Mouse (Mus musculus): Measurements from ENCODE around the gene Rgp1. TPM values are rescaled to one million over a fixed set of nuclear protein-coding genes. Genes with fewer than 3 reads are reported as not detected.

Gene Rgp1
- polyA plus RNA-seq, 1 experiment from 2014 or later: 27.6 TPM

DNA sequence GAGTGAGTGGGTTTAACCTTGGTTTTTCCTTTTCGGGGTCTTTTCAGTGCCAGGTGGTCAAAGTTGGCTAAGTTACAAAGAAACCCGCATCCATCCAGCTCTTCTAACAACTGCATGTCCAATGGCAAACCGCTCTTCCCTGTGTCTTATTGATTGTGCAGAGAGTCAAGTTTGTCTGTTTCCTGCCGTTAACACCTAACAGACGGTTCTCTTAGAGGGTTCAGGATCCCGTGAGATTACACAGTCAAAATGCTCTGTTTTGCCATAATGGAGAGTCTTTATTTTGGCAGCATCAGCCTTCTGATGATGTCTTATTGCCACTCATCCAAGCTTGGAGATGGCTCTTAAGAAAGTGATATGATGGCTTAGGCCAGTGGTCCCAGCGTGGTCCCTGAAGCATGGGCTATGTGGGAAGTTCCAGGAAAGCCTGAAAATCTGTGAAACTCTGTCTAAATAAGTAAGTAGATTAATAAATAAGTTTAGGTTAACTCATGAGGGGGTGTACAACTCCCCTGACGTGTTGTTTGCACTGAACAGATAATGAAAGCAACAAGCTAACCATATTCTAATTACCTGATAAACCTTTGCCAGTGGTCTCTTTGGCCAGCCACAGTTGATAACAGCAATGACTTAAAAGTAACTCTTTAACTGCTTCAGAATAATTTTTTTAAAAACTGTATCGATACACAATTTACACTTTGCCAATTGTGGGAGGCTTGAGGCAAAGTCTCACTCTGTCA, 21.9 kb downstream of the Rgp1 start:
- no peaks in the 10 kb centered on the region for H3K9me3 ChIP-seq
- 72% methylated on average over 9 of the region's 9 CpGs for WGBS
- no peak for ATAC-seq (ENCODE audit: insufficient number of reproducible peaks, low FRiP score, low TSS enrichment, low read depth)
- H3K27me3 ChIP-seq: no peaks in the 10 kb centered on the region
- no peak overlapping the region for H3K4me2 ChIP-seq
- H3K36me3 ChIP-seq: no peaks in the 10 kb centered on the region
- H3K4me3 ChIP-seq: no peak overlapping the region
- H3K4me1 ChIP-seq: no peaks in the 10 kb centered on the region
- no peak overlapping the region for H3K27ac ChIP-seq
- no peak overlapping the region for H3K9ac ChIP-seq

DNA sequence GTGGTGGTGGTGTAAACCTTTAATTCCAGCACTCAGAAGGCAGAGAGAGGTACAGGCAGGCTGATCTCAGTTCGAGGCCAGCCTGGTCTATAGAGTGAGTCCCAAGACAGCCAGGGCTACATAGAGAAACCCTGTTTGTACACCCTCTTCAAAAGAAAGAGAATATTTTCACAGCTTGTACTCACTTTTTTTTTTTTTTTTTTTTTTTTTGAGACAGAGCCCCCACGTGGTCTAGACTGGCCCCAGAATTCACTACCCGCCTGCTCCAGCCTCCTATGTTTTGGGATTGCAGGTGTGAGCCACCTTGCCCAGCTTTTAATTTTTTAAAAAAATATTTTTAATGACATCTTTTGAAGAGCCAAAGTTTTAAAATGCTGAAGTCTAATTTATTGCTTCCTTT, 25.6 kb downstream of the Rgp1 start:
- Histone ChIP-seq H3K4me3 (no peak overlapping the region), H3K9ac (no peak overlapping the region), H3K4me2 (no peak overlapping the region), H3K36me3 (no peaks in the 10 kb centered on the region), H3K9me3 (no peaks in the 10 kb centered on the region), H3K4me1 (no peaks in the 10 kb centered on the region), H3K27me3 (no peaks in the 10 kb centered on the region), H3K27ac (no peak overlapping the region)
- no peak for ATAC-seq (ENCODE audit: insufficient number of reproducible peaks, low FRiP score, low TSS enrichment, low read depth)
- 64% methylated on average over 3 of the region's 3 CpGs for WGBS

- Histone ChIP-seq H3K9ac (no peak overlapping the region), H3K27ac (no peak overlapping the region), H3K9me3 (no peaks in the 10 kb centered on the region), H3K4me2 (no peak overlapping the region), H3K4me1 (no peaks in the 10 kb centered on the region), H3K27me3 (no peaks in the 10 kb centered on the region), H3K4me3 (no peak overlapping the region), H3K36me3 (no peaks in the 10 kb centered on the region)
- ATAC-seq (ENCODE audit: insufficient number of reproducible peaks, low FRiP score, low TSS enrichment, low read depth): no peak
- 65% methylated on average over 9 of the region's 9 CpGs for WGBS
Measured at GRCm38 (mm10) chr4:43604751-43605685, 26.5 kb downstream of the Rgp1 start.

DNA sequence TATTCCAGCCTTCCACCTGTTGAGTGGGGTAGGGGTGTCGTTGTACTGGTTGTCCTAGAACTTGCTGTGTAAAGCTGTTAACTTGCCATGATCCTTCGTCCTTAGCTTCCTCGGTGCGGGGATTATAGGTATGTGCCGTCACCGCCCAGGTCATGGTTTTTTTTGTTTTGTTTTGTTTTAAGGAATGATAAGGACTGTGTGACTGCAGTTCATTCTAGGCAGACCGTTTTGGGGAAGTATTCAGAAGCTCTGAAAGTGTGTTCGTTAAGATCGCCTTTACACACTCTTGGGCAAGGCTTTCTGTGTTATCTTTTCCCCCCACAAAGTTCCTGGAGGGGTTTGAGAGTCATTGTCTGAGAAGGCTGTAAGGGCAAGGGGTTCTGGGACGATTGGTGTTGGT, 34.0 kb downstream of the Rgp1 start:
- Histone ChIP-seq H3K9ac (no peak overlapping the region), H3K4me1 (no peaks in the 10 kb centered on the region), H3K9me3 (no peaks in the 10 kb centered on the region), H3K4me3 (no peak overlapping the region), H3K36me3 (no peaks in the 10 kb centered on the region), H3K4me2 (no peak overlapping the region), H3K27me3 (no peaks in the 10 kb centered on the region), H3K27ac (no peak overlapping the region)
- no peak for ATAC-seq (ENCODE audit: insufficient number of reproducible peaks, low FRiP score, low TSS enrichment, low read depth)
- WGBS: 69% methylated on average over 10 of the region's 10 CpGs

DNA sequence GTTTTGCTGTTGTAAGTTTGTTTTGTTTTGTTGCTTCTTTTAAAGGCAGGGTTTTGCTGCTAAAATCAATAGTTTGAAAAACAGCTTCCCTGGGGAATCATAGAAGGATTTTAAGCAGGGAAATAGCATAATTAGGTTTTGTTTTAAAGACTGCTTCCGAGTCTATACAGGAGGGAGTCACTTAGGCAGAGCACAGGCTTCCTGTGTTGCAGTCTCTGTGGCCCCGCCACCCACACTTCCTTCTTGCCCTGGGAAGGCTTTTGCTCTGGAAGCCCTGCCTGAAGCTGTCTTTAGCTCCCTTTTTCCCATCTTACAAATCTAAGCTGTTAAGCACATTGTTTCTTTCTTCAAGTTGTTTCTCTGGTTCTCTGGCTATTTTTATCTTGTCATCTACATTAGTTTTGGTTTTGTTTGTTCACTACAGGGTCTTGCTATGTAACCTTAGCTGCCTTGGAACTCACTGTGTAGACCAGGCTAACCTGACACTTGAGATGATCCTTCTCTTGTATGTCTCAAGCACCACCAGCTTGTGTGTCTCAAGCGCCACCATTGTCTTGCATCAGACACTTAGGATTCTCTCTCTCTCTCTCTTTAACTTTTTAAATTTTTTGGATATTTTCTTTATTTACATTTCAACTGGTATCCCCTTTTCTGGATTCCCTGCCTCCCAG, 34.7 kb downstream of the Rgp1 start:
- Histone ChIP-seq H3K27me3 (no peaks in the 10 kb centered on the region), H3K9ac (no peak overlapping the region), H3K4me3 (no peak overlapping the region), H3K36me3 (no peaks in the 10 kb centered on the region), H3K9me3 (no peaks in the 10 kb centered on the region), H3K4me1 (no peaks in the 10 kb centered on the region), H3K27ac (no peak overlapping the region), H3K4me2 (no peak overlapping the region)
- no peak for ATAC-seq (ENCODE audit: insufficient number of reproducible peaks, low FRiP score, low TSS enrichment, low read depth)
- WGBS: 58% methylated on average over 3 of the region's 3 CpGs

DNA sequence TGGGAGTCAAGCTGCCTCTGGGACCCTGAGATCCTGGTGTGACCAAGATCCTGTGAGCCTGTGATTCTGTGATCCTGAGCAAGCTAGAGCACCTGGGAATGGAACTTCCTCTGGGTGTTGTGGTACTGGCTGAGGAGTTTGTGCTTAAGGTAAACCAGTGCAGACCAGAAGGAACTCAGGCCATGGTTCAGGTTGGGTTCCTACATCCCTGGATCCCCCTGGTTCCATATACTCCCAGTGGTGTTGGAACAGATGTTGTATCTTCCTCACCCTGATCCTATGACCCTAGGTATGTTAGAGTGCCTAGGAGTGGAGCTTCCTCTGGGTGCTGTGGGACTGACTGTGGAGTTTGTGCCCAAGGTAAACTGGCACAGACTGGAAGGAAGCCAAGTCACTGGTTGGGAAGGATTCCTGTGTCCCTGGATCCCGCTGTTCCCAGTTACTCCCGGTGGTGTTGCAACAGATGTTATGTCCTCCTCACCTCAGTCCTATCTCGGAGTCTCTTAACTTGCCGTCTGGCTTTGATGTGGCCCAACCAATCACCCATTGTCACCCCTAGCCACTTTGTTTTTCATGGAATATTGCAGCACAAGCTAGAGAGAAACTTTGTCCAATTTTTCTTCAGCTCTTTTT, 41.7 kb downstream of the Rgp1 start:
- no peak overlapping the region for H3K4me2 ChIP-seq
- no peak for ATAC-seq (ENCODE audit: insufficient number of reproducible peaks, low FRiP score, low TSS enrichment, low read depth)
- no peak overlapping the region for H3K27ac ChIP-seq
- H3K9me3 ChIP-seq: peaks cover 4% of the 10 kb centered on the region; the same call in 1 of the 2 replicates
- H3K27me3 ChIP-seq: no peaks in the 10 kb centered on the region
- no peaks in the 10 kb centered on the region for H3K4me1 ChIP-seq
- H3K4me3 ChIP-seq: no peak overlapping the region
- no peak overlapping the region for H3K9ac ChIP-seq
- 68% methylated on average over 4 of the region's 4 CpGs for WGBS
- no peaks in the 10 kb centered on the region for H3K36me3 ChIP-seq

DNA sequence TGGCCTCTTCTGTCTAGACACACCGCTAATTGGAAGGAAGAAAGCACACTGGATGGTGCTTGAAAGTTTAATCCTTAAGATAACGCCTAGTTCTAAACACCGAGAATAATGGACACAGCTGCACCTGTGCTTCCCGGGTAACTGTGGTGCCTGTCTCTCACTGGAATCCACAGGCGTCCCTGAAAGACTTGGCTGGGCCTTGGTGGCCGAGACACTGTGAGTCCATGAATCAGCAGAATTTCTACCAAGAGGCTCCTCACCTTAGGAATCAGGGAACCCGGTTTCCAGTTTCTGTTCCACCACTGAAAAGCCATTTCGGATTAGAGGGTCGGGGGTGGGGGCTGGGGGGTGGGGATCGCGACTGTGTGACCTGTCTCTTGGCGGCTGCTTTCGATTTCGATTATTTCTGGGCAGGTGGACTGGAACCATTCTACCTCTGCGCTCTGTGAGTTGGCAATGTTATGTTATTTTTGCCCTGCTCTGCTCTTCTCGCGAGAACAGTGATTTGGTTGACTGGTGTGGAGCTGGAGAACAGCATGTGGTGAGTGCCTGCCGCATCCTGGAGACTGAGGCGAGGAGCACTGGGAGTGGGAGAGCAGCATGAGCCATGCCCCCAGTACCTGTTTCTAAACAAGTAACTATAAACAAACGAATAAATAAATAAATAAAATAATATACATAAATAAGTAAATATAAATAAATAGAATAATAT, 50.7 kb downstream of the Rgp1 start:
- H3K27me3 ChIP-seq: no peaks in the 10 kb centered on the region
- H3K9me3 ChIP-seq: peaks cover 8% of the 10 kb centered on the region; the same call in 1 of the 2 replicates
- no peak overlapping the region for H3K4me3 ChIP-seq
- no peak overlapping the region for H3K4me2 ChIP-seq
- H3K9ac ChIP-seq: no peak overlapping the region
- no peak for ATAC-seq (ENCODE audit: insufficient number of reproducible peaks, low FRiP score, low TSS enrichment, low read depth)
- H3K36me3 ChIP-seq: no peaks in the 10 kb centered on the region
- 44% methylated on average over 20 of the region's 20 CpGs for WGBS
- no peak overlapping the region for H3K27ac ChIP-seq
- peaks cover 36% of the 10 kb centered on the region for H3K4me1 ChIP-seq

GRCm38 (mm10) chr4:43630030-43630581, 51.6 kb downstream of the Rgp1 start:
- ATAC-seq (ENCODE audit: insufficient number of reproducible peaks, low FRiP score, low TSS enrichment, low read depth): 0 out of 2 replicates have a peak, but pooled peaks have one; percentile 50
- Histone ChIP-seq H3K9me3 (peaks cover 5% of the 10 kb centered on the region; the same call in 1 of the 2 replicates), H3K4me3 (0 out of 2 replicates have a peak overlapping the region, but pooled peaks have one; percentile 3), H3K4me1 (peaks cover 43% of the 10 kb centered on the region), H3K27ac (peak overlapping the region; percentile 88), H3K27me3 (no peaks in the 10 kb centered on the region), H3K4me2 (no peak overlapping the region), H3K36me3 (no peaks in the 10 kb centered on the region), H3K9ac (no peak overlapping the region)
- 6% methylated on average over 5 of the region's 5 CpGs for WGBS

DNA sequence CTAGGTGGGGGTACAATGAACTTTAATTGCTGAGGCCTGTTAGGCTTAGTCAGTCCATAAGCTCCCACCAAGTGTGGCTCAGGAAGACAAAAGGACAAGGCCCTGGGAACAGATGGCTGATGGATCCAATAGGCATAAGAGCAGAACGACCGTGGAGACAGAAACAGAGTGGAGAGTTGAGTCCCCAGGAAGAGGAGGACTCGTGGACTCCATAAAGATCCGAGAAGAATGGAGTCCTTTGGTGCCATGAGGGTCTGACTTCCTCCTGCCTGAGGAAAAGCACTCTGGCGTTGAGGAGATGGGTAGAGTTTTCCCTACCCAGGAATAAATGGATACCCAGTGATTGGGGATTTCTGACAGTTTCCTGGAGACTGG, 52.1 kb downstream of the Rgp1 start:
- Histone ChIP-seq H3K27me3 (no peaks in the 10 kb centered on the region), H3K9ac (no peak overlapping the region), H3K9me3 (no peaks in the 10 kb centered on the region), H3K4me2 (peak overlapping the region; percentile 67), H3K36me3 (no peaks in the 10 kb centered on the region), H3K4me3 (peak overlapping the region; percentile 66), H3K4me1 (peaks cover 46% of the 10 kb centered on the region), H3K27ac (peak overlapping the region; percentile 88)
- no peak for ATAC-seq (ENCODE audit: insufficient number of reproducible peaks, low FRiP score, low TSS enrichment, low read depth)
- 23% methylated on average over 5 of the region's 5 CpGs for WGBS

GRCm38 (mm10) chr4:43631046-43631955, 52.8 kb downstream of the Rgp1 start, which contains the start of gene Npr2:
Npr2 (plus strand) TSS chr4:43631935.
- Histone ChIP-seq H3K27ac (peak within 1 kb of the TSS; percentile 88), H3K4me3 (peak within 1 kb of the TSS; percentile 66), H3K9me3 (no peaks in the 10 kb centered on the region), H3K4me1 (peaks cover 48% of the 10 kb centered on the region), H3K36me3 (no peaks in the 10 kb centered on the region), H3K4me2 (peak within 1 kb of the TSS; percentile 67), H3K27me3 (no peaks in the 10 kb centered on the region), H3K9ac (peak within 1 kb of the TSS; percentile 82)
- peak; percentile 46 for ATAC-seq (ENCODE audit: insufficient number of reproducible peaks, low FRiP score, low TSS enrichment, low read depth)
- under 1% methylated on average over 34 of the region's 70 CpGs for WGBS
